Mouse (Mus musculus) embryonic fibroblast, embryonic 13.5 days (primary cell): ENCODE results near the gene Atrnl1.

Experiments
- CTCF ChIP-seq: IDR thresholded peaks from 2 replicates; pipeline ENCODE4 v1.5.1; 2011; ENCODE audit warnings: mild to moderate bottlenecking, control low read depth, low read length, moderate library complexity, borderline replicate concordance; ENCODE audit not compliant: insufficient read depth
- POLR2A ChIP-seq: IDR thresholded peaks from 2 replicates; pipeline ENCODE4 v1.6.1; 2011; ENCODE audit warnings: low read depth, mild to moderate bottlenecking, control low read depth, low read length, moderate library complexity

DNA sequence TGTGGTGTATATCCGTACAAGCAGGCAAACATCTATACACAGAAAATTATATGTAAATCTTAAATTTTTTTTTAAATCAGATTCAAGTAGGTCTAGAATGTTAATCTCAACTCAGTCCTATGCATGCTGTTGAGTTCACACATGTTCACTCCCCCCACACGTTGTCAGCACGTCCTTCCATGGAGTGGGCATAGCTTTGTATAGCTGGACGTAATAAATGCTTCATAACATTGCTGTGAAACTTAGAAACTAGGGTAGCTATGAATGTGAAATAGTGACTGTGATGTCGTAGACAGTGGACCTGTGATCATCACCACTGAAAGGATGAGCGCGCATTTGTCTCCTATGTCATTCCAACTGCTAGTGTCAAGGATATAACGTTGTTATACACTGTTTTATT is 278.0 kb downstream of the Atrnl1 start:
- TF ChIP-seq CTCF, result no peak
- no peak for TF ChIP-seq POLR2A
